ENCODE assay signal across 23 mouse cellular contexts in genomic region chr12:49449396-49449795, GRCm38 (mm10).
DNase-seq lines count a peak whose midpoint lies in the region; ATAC-seq and TF ChIP-seq lines count a peak whose summit lies in the region.
"Had no signal": no experiment of that assay in that cellular context is flagged by ENCODE, and none has a peak within 500 bp of the region (broad histone marks: within the 10 kb centered on the region; RNA-seq: fewer than 3 reads in every experiment).

No protein-coding gene starts in this region.

- no peak overlapping the region for H3K9ac ChIP-seq in forebrain, embryonic 15.5 days (replicated peaks)
- H3K9ac ChIP-seq: embryonic facial prominence, embryonic 15.5 days; forebrain, postnatal 0 days; hindbrain, embryonic 15.5 days; intestine, embryonic 15.5 days; limb, embryonic 15.5 days; liver, embryonic 14.5 days; lung, embryonic 14.5 days had no signal

- peaks cover 1% of the 10 kb centered on the region; the same call in 1 of the 2 replicates for H3K4me1 ChIP-seq in cortical plate, adult 2 months (ENCODE audit: control insufficient read depth, insufficient read depth, low read length)
- H3K4me1 ChIP-seq in forebrain, embryonic 15.5 days: no peaks in the 10 kb centered on the region
- H3K4me1 ChIP-seq: embryonic facial prominence, embryonic 15.5 days; heart, embryonic 10.5 days; hindbrain, embryonic 15.5 days; intestine, embryonic 15.5 days; limb, embryonic 15.5 days had no signal

- 86% methylated on average over 3 of the region's 3 CpGs for WGBS in forebrain, embryonic 15.5 days

- H3K36me3 ChIP-seq in forebrain, embryonic 15.5 days: no peaks in the 10 kb centered on the region
- H3K36me3 ChIP-seq: embryonic facial prominence, embryonic 15.5 days; heart, embryonic 10.5 days; hindbrain, embryonic 15.5 days; intestine, embryonic 15.5 days; limb, embryonic 15.5 days had no signal

- ATAC-seq in forebrain, embryonic 15.5 days (replicated peaks): no peak
- ATAC-seq in erythroblast, adult 5-6 weeks (replicated peaks; ENCODE audit: low FRiP score, poor library complexity, severe bottlenecking): no peak
- ATAC-seq: forebrain, postnatal 0 days; intestine, embryonic 15.5 days had no signal

- no peak for TF ChIP-seq POLR2A in cortical plate, adult 2 months (IDR thresholded peaks at IDR 0.05; ENCODE audit: extremely low read depth, insufficient read depth, low read length)

- no peak for TF ChIP-seq CTCF in cortical plate, adult 2 months (IDR thresholded peaks at IDR 0.05; ENCODE audit: extremely low read depth, insufficient read depth, low read length)

- DNase-seq in right cerebral cortex, adult 18-20 months: peak; percentile 67
- no peak for DNase-seq in right cerebral cortex, postnatal 14 days
- peak; percentile 32 to 52 for DNase-seq in left cerebral cortex, adult 9 months (ENCODE audit: low spot score in 2 of 2)
- DNase-seq in layer of hippocampus, adult 11-12 months (ENCODE audit: low spot score): no peak
- DNase-seq: adrenal gland, postnatal 14 days; cerebellum, adult 9-10 months; forebrain, postnatal 0 days; gastrocnemius, postnatal 10 days; kidney, adult 9 months; kidney, postnatal 14 days; lung, embryonic 14.5 days; midbrain, embryonic 14.5 days; thymus, postnatal 14 days had no signal

- 0 out of 2 replicates have a peak overlapping the region, but pooled peaks have one; percentile 46 for H3K27ac ChIP-seq in cortical plate, adult 2 months (ENCODE audit: insufficient read depth, low read length)
- H3K27ac ChIP-seq in forebrain, embryonic 15.5 days (replicated peaks): no peak overlapping the region
- H3K27ac ChIP-seq: embryonic facial prominence, embryonic 15.5 days; heart, embryonic 10.5 days; hindbrain, embryonic 15.5 days; intestine, embryonic 15.5 days; layer of hippocampus, adult 2 months; limb, embryonic 15.5 days; liver, embryonic 14.5 days had no signal

- no peak overlapping the region for H3K4me3 ChIP-seq in cortical plate, adult 2 months (ENCODE audit: insufficient read depth, low read length)
- H3K4me3 ChIP-seq in forebrain, embryonic 15.5 days: no peak overlapping the region
- H3K4me3 ChIP-seq: embryonic facial prominence, embryonic 15.5 days; heart, embryonic 10.5 days; hindbrain, embryonic 15.5 days; intestine, embryonic 15.5 days; layer of hippocampus, adult 2 months; limb, embryonic 15.5 days had no signal

- no peak overlapping the region for H3K4me2 ChIP-seq in forebrain, embryonic 15.5 days (replicated peaks)
- H3K4me2 ChIP-seq: embryonic facial prominence, embryonic 15.5 days; hindbrain, embryonic 15.5 days; intestine, embryonic 15.5 days; limb, embryonic 15.5 days; lung, embryonic 14.5 days had no signal

- no peaks in the 10 kb centered on the region for H3K9me3 ChIP-seq in forebrain, embryonic 15.5 days
- H3K9me3 ChIP-seq: embryonic facial prominence, embryonic 15.5 days; heart, embryonic 10.5 days; hindbrain, embryonic 15.5 days; intestine, embryonic 15.5 days; limb, embryonic 15.5 days had no signal

- no peaks in the 10 kb centered on the region for H3K27me3 ChIP-seq in forebrain, embryonic 15.5 days
- H3K27me3 ChIP-seq: embryonic facial prominence, embryonic 15.5 days; hindbrain, embryonic 15.5 days; intestine, embryonic 15.5 days; limb, embryonic 15.5 days had no signal

Comparison
In these comparisons a context has a peak if more than half of its experiments do, and no peak if none do; other contexts are left out.
1. DNase-seq: peak in right cerebral cortex, adult 18-20 months (single experiment) and left cerebral cortex, adult 9 months (2 of 2); none in right cerebral cortex, postnatal 14 days (single experiment) and layer of hippocampus, adult 11-12 months (single experiment).